Mouse (Mus musculus) hindlimb bud, embryonic 11.5 days (tissue): ENCODE measurements around the gene Nepn.
"Not testable (repeated sequence)": the region's sequence is repeated elsewhere in the genome, so short reads cannot be mapped to it uniquely, and the experiment has no call there.

Experiments used
- DNase-seq: peaks from one replicate; pipeline ENCODE4 v3.0.0-alpha.2; 2012; ENCODE audit warnings: low read depth, low spot score; ENCODE audit errors: extremely low spot score

The Nepn gene

GRCm38 (mm10) chr10:52388922-52389430 is at the start of gene Nepn:
Nepn (plus strand) TSS chr10:52388972.
- no peak for DNase-seq

- DNase-seq, result not testable (repeated sequence)
Measured at GRCm38 (mm10) chr10:52343324-52343723, 45.4 kb upstream of the Nepn start.

GRCm38 (mm10) chr10:52353184-52353583 is 35.6 kb upstream of the Nepn start:
- DNase-seq, result no peak

- DNase-seq, result no peak
Measured at GRCm38 (mm10) chr10:52358467-52358866, 30.3 kb upstream of the Nepn start, which contains the start of gene Gm26741. Gm26741 (plus strand) TSS chr10:52358767.

- DNase-seq, result no peak
Measured at GRCm38 (mm10) chr10:52360241-52360735, 28.5 kb upstream of the Nepn start.

GRCm38 (mm10) chr10:52360862-52361609 is 27.7 kb upstream of the Nepn start:
- no peak for DNase-seq

- no peak for DNase-seq
Measured at GRCm38 (mm10) chr10:52368376-52368775, 20.4 kb upstream of the Nepn start.

GRCm38 (mm10) chr10:52373834-52374233 is 14.9 kb upstream of the Nepn start:
- no peak for DNase-seq

GRCm38 (mm10) chr10:52374651-52375050 is 14.1 kb upstream of the Nepn start:
- no peak for DNase-seq

GRCm38 (mm10) chr10:52376422-52376821 is 12.3 kb upstream of the Nepn start:
- DNase-seq, result no peak

GRCm38 (mm10) chr10:52377813-52378212 is 11.0 kb upstream of the Nepn start:
- no peak for DNase-seq

GRCm38 (mm10) chr10:52381321-52381801 is 7.4 kb upstream of the Nepn start:
- no peak for DNase-seq

- peak; percentile 81 for DNase-seq
Measured at GRCm38 (mm10) chr10:52381845-52382591, 6.8 kb upstream of the Nepn start, which contains the start of gene Gopc. Gopc (minus strand) TSS chr10:52382124.

GRCm38 (mm10) chr10:52383022-52383421 is 5.8 kb upstream of the Nepn start:
- DNase-seq, result no peak

- DNase-seq, result no peak
Measured at GRCm38 (mm10) chr10:52383522-52383921, 5.2 kb upstream of the Nepn start.

GRCm38 (mm10) chr10:52384823-52385610 is 3.8 kb upstream of the Nepn start:
- no peak for DNase-seq

- DNase-seq, result no peak
Measured at GRCm38 (mm10) chr10:52387192-52387591, 1.6 kb upstream of the Nepn start.

- DNase-seq, result no peak
Measured at GRCm38 (mm10) chr10:52389438-52389837, 666 bp downstream of the Nepn start.

GRCm38 (mm10) chr10:52391208-52391607 is 2.4 kb downstream of the Nepn start:
- DNase-seq, result no peak

- no peak for DNase-seq
Measured at GRCm38 (mm10) chr10:52396647-52397046, 7.9 kb downstream of the Nepn start.

GRCm38 (mm10) chr10:52398715-52399114 is 9.9 kb downstream of the Nepn start:
- no peak for DNase-seq
